Mouse (Mus musculus) regulatory T cell (primary cell): ENCODE results near the gene Rxrb.
"Not testable (repeated sequence)": the region's sequence is repeated elsewhere in the genome, so short reads cannot be mapped to it uniquely, and the experiment has no call there.

Source experiments
- in situ Hi-C: fragments of 300-600 bp; cut with MboI, MseI; formaldehyde crosslinking; loops from one replicate; pipeline ENCODE4 v1.15.1; 2025; ENCODE audit warnings: high pct_unique_total_duplicates

Gene Rxrb

GRCm38 (mm10) chr17:34031465-34032173, at the start of gene Rxrb, which contains the start of gene Slc39a7:
Rxrb (plus strand) TSS chr17:34031812.
Slc39a7 (minus strand) TSS chr17:34031682.
- in situ Hi-C loops: loop anchor here (10.0 to 25.0 kb wide), 2 partner anchors 613 to 806 kb away; partner anchors contain the start of genes Atf6b, Dxo, Fkbpl and Stk19

GRCm38 (mm10) chr17:33982136-33982535, 49.5 kb upstream of the Rxrb start:
- in situ Hi-C loops: loop anchor here (25.0 kb wide), 1 partner anchor 1405 kb away; the partner anchor contains the start of gene H2-Q4

- in situ Hi-C loops: loop anchor here (25.0 kb wide), 1 partner anchor 1395 kb away; the partner anchor contains the start of gene H2-Q4
Measured at GRCm38 (mm10) chr17:33991788-33992664, 39.6 kb upstream of the Rxrb start.

GRCm38 (mm10) chr17:33994959-33995358, 36.7 kb upstream of the Rxrb start:
- in situ Hi-C loops: loop anchor here (5.0 to 25.0 kb wide), 2 partner anchors 43 to 1392 kb away; partner anchors contain the start of genes B3galt4 and H2-Q4

GRCm38 (mm10) chr17:33995651-33996050, 36.0 kb upstream of the Rxrb start:
- in situ Hi-C loops: loop anchor here (5.0 to 25.0 kb wide), 2 partner anchors 43 to 1392 kb away; partner anchors contain the start of genes B3galt4 and H2-Q4

- in situ Hi-C loops: loop anchor here (5.0 to 25.0 kb wide), 2 partner anchors 45 to 1390 kb away; partner anchors contain the start of genes B3galt4 and H2-Q4
Measured at GRCm38 (mm10) chr17:33997025-33997424, 34.6 kb upstream of the Rxrb start.

GRCm38 (mm10) chr17:33998697-33999096, 32.9 kb upstream of the Rxrb start:
- in situ Hi-C loops: loop anchor here (5.0 to 25.0 kb wide), 2 partner anchors 46 to 1389 kb away; partner anchors contain the start of genes B3galt4 and H2-Q4

- in situ Hi-C loops: loop anchor here (5.0 to 25.0 kb wide), 2 partner anchors 47 to 1388 kb away; partner anchors contain the start of genes B3galt4 and H2-Q4
Measured at GRCm38 (mm10) chr17:33999341-34000149, 32.1 kb upstream of the Rxrb start.

- in situ Hi-C loops: no loop called here
Measured at GRCm38 (mm10) chr17:34000150-34000537, 31.5 kb upstream of the Rxrb start, which contains the start of gene H2-K1. H2-K1 (minus strand) TSS chr17:34000347.

- in situ Hi-C loops: not testable (repeated sequence)
Measured at GRCm38 (mm10) chr17:34000796-34001195, 30.8 kb upstream of the Rxrb start.

GRCm38 (mm10) chr17:34003426-34003825, 28.2 kb upstream of the Rxrb start:
- in situ Hi-C loops: no loop called here

- in situ Hi-C loops: no loop called here
Measured at GRCm38 (mm10) chr17:34006570-34006969, 25.0 kb upstream of the Rxrb start.

- in situ Hi-C loops: no loop called here
Measured at GRCm38 (mm10) chr17:34010156-34010555, 21.5 kb upstream of the Rxrb start.

- in situ Hi-C loops: no loop called here
Measured at GRCm38 (mm10) chr17:34013436-34013835, 18.2 kb upstream of the Rxrb start.

GRCm38 (mm10) chr17:34021539-34022413, 9.8 kb upstream of the Rxrb start:
- in situ Hi-C loops: loop anchor here (5.0 kb wide), 1 partner anchor 64 kb away; the partner anchor contains the start of genes Rps18 and Vps52

- in situ Hi-C loops: loop anchor here (5.0 kb wide), 1 partner anchor 65 kb away; the partner anchor contains the start of genes Rps18 and Vps52
Measured at GRCm38 (mm10) chr17:34022414-34022783, 9.2 kb upstream of the Rxrb start.

- in situ Hi-C loops: loop anchor here (5.0 kb wide), 1 partner anchor 66 kb away; the partner anchor contains the start of genes Rps18 and Vps52
Measured at GRCm38 (mm10) chr17:34022987-34023386, 8.6 kb upstream of the Rxrb start.

GRCm38 (mm10) chr17:34023678-34024077, 7.9 kb upstream of the Rxrb start:
- in situ Hi-C loops: loop anchor here (5.0 kb wide), 1 partner anchor 66 kb away; the partner anchor contains the start of genes Rps18 and Vps52

GRCm38 (mm10) chr17:34024317-34024821, 7.2 kb upstream of the Rxrb start, which contains the start of gene Ring1:
Ring1 (minus strand) TSS chr17:34024680.
- in situ Hi-C loops: loop anchor here (5.0 kb wide), 1 partner anchor 67 kb away; the partner anchor contains the start of genes Rps18 and Vps52
